Mouse (Mus musculus): Measurements from ENCODE around the gene Olfr1349.
"Not testable (repeated sequence)": the region's sequence is repeated elsewhere in the genome, so short reads cannot be mapped to it uniquely, and the experiment has no call there.

The Olfr1349 gene

GRCm38 (mm10) chr7:6522850-6523249, at the start of gene Olfr1349:
Gene Olfr1349, minus strand, starts transcription at chr7:6522950.
- DNase-seq (ENCODE audit: low spot score) = no peak

GRCm38 (mm10) chr7:6564541-6564940, 41.8 kb upstream of the Olfr1349 start, which contains the start of gene Olfr1350:
Gene Olfr1350, plus strand, starts transcription at chr7:6564841.
- DNase-seq (ENCODE audit: low spot score) = no peak

- DNase-seq (ENCODE audit: low spot score) = peak; percentile 4
Measured at GRCm38 (mm10) chr7:6526141-6526540, 3.4 kb upstream of the Olfr1349 start.

GRCm38 (mm10) chr7:6525001-6525400, 2.3 kb upstream of the Olfr1349 start:
- no peak for DNase-seq (ENCODE audit: low spot score)

- no peak for DNase-seq (ENCODE audit: low spot score)
Measured at GRCm38 (mm10) chr7:6521666-6522065, 1.1 kb downstream of the Olfr1349 start.

- no peak for DNase-seq (ENCODE audit: low spot score)
Measured at GRCm38 (mm10) chr7:6508648-6509047, 14.1 kb downstream of the Olfr1349 start, which contains the start of gene Olfr1348. Gene Olfr1348, minus strand, starts transcription at chr7:6508748.

GRCm38 (mm10) chr7:6499655-6500054, 23.1 kb downstream of the Olfr1349 start, which contains the start of gene Olfr1347:
Gene Olfr1347, minus strand, starts transcription at chr7:6499755.
- no peak for DNase-seq (ENCODE audit: low spot score)

GRCm38 (mm10) chr7:6486841-6487240, 35.9 kb downstream of the Olfr1349 start, which contains the start of gene Olfr5:
Gene Olfr5, minus strand, starts transcription at chr7:6486941.
- no peak for DNase-seq (ENCODE audit: low spot score)

- not testable (repeated sequence) for DNase-seq (ENCODE audit: low spot score)
Measured at GRCm38 (mm10) chr7:6477633-6478032, 45.1 kb downstream of the Olfr1349 start.

GRCm38 (mm10) chr7:6466951-6467350, 55.8 kb downstream of the Olfr1349 start, which contains the start of gene Olfr1346:
Gene Olfr1346, plus strand, starts transcription at chr7:6467101.
- DNase-seq (ENCODE audit: low spot score) = no peak
